Mouse (Mus musculus) spleen, postnatal 0 days (tissue): ENCODE data around the gene Lce1e. TPM values are rescaled to one million over a fixed set of nuclear protein-coding genes. Genes with fewer than 3 reads are reported as not detected.

Experiments
- polyA plus RNA-seq: library from polyadenylated mRNA; unstranded; fragments of >200 nt; fragmentation: Nextera tagmentation; extraction: Ambion mirVana; gene quantifications from 2 replicates; pipeline ENCODE4 v1.2.1, GENCODE M21; 2015

Gene Lce1e
- not detected in 2 replicates for polyA plus RNA-seq

DNA sequence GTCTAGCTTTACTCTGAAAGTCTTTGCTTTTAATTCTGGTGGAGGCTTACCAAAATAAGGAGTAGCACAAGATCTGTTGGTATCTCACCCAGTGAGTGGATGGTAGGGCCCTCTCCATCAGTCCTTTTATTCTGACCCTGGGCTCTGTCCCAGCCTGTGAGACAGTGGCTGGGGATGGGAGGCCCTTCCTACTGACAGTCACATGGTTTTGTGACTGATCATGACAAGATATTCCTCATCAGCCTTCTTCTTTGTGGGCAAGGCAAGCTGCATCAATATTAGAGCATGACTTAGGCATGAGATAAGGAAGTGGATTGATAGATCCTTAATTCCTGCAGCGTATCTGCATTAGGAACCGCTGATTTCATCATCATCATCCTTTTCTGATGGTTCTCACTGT is at the start of gene Lce1e:
Lce1e (minus strand) TSS at position 101 of the 400 bp plus-strand sequence.

DNA sequence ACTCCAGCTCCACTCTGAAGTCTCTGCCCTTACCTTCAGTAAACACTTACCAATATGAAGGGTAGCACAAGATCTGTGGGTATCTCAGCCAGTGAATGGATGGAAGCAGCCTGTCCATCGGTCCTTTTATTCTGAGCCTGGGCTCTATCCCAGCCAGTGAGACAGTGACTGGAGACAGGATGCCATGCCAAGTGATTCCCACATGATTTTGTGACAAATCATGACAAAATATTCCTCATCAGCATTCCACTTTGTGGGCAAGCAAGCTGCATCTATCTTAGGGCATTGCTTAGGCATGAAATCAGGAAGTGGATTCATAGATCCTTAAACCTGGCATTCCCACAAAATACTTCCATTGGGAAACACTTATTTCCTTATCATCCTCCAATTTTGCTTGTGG is 43.4 kb upstream of the Lce1e start, which contains the start of gene Lce1g:
Lce1g (minus strand) TSS at position 101 of the 400 bp plus-strand sequence.

DNA sequence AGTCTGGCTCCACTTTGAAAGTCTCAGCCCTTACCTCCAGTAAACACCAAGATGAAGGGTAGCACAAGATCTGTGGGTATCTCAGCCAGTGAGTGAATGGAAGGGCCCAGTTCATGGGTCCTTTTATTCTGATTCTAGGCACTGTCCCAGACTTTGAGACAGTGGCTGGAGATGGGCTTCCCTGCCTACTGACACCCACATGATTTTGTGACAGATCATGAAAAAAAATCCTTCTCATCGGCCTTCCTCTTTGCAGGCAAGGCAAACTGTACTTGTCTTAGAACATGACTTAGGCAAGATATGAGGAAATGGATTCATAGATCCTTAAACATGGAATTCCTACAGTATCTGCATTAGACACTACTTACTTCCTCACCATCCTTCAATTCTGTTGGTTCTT is 30.1 kb upstream of the Lce1e start, which contains the start of gene Gm38119:
Gm38119 (minus strand) TSS at position 101 of the 400 bp plus-strand sequence.

DNA sequence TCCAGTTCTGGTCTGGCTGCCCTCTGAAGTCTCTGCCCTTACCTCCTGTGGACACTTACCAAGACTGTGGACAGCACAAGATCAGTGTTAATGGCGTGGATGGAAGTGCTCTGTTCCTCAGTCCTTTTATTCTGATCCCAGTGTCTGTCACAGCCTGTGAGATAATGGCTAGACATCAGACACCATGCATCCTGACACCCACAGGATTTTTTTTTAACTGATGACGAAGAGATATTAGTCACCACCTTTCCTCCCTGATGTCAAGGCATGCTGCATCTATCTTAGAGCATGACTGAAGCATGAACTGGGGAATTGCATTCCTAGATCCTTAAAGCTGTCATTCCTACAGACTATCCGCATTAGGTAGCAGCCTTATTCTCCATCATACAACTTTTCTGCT is 11.4 kb upstream of the Lce1e start, which contains the start of gene Lce1f:
Lce1f (minus strand) TSS at position 101 of the 400 bp plus-strand sequence.

DNA sequence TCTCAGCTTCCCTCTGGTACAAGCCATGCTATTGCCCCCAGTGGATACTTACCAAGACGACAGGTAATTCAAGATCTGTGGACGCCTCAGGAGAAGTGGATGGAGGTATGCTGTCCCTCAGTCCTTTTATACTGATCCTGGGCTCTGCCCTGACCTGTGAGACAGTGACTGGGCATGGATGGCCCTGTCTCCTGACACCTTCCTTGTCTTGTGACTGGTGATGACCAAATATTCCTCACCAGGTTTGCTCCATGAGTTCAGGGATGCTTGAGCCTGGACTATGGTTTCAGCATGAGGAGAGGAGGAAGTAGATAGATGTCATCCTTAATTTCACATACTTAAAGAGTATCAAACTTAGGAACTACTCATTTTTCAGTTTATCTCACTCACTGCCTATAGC is 21.8 kb downstream of the Lce1e start, which contains the start of gene Lce1d:
Lce1d (minus strand) TSS at position 101 of the 400 bp plus-strand sequence.

DNA sequence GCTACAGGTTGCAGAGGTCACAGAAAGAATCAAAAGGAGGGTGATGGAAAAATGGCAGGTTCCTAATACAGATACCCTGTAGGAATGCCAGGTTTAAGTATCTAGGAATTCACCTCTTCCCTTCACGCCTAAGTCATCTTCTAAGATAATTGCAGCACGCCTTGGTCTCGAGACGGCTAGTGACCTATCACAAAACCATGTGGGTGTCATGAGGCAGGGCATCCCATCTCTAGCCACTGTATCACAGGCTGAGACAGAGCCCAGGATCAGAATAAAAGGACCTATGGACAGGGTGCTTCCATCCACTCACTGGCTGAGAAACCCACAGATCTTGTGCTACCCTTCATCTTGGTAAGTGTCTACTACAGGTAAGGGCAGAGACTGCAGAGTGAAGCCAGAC is 29.9 kb downstream of the Lce1e start, which contains the start of gene Lce1c:
Lce1c (plus strand) TSS at position 301 of the 400 bp plus-strand sequence.

DNA sequence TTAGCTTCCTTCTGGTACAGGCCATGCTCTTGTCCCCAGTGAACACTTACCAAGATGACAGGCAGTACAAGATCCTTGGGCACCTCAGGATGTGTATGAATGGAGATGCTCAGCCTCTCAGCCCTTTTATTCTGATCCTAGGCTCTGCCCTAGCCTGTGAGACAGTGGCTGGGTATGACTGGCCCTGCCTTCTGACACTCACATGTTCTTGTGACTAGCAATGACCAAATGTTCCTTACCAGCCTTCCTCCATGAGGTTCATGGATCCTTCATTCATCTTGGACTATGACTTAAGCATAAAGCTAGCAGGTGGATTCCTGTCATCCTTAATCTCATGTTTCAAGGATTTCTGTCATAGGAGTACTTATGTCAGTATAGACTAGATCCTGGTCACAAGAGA is 38.7 kb downstream of the Lce1e start, which contains the start of gene Lce1a2:
Lce1a2 (minus strand) TSS at position 101 of the 400 bp plus-strand sequence.

Other genes with a start within 250 kb of the Lce1e start
- gene Sprr1a, start 223.2 kb downstream of the Lce1e start, polyA plus RNA-seq = 0.17 TPM in 1 of 2 replicates, not detected in the other
- gene Sprr4, start 208.6 kb downstream of the Lce1e start, polyA plus RNA-seq = not detected in 2 replicates
- gene 2310046K23Rik, start 174.6 kb downstream of the Lce1e start, polyA plus RNA-seq = not detected in 2 replicates
- gene Ivl, start 135.3 kb downstream of the Lce1e start, polyA plus RNA-seq = 0.12 and 0.19 TPM in 2 replicates
- gene Smcp, start 120.1 kb downstream of the Lce1e start, polyA plus RNA-seq = not detected in 2 replicates
- not detected in 2 replicates for gene 2210017I01Rik, start 101.6 kb downstream of the Lce1e start, polyA plus RNA-seq
- not detected in 2 replicates for gene Lce6a, start 87.4 kb downstream of the Lce1e start, polyA plus RNA-seq
- gene Lce1a1, start 60.8 kb downstream of the Lce1e start, polyA plus RNA-seq = not detected in 2 replicates
- gene Lce1b, start 52.1 kb downstream of the Lce1e start, polyA plus RNA-seq = not detected in 2 replicates
- not detected in 2 replicates for gene Lce1a2, start 38.8 kb downstream of the Lce1e start, polyA plus RNA-seq
- gene Lce1c, start 29.8 kb downstream of the Lce1e start, polyA plus RNA-seq = 0.17 TPM in 1 of 2 replicates, not detected in the other
- not detected in 2 replicates for gene Lce1d, start 21.9 kb downstream of the Lce1e start, polyA plus RNA-seq
- not detected in 2 replicates for gene Lce1f, start 11.3 kb upstream of the Lce1e start, polyA plus RNA-seq
- gene Gm38119, start 30.0 kb upstream of the Lce1e start, polyA plus RNA-seq = not detected in 2 replicates
- not detected in 2 replicates for gene Lce1g, start 43.3 kb upstream of the Lce1e start, polyA plus RNA-seq
- gene Lce1h, start 56.0 kb upstream of the Lce1e start, polyA plus RNA-seq = not detected in 2 replicates
- gene Lce1i, start 69.8 kb upstream of the Lce1e start, polyA plus RNA-seq = not detected in 2 replicates
- not detected in 2 replicates for gene Lce1j, start 81.4 kb upstream of the Lce1e start, polyA plus RNA-seq
- gene Lce1k, start 98.8 kb upstream of the Lce1e start, polyA plus RNA-seq = not detected in 2 replicates
- not detected in 2 replicates for gene Kprp, start 118.2 kb upstream of the Lce1e start, polyA plus RNA-seq
- gene Lce1l, start 142.2 kb upstream of the Lce1e start, polyA plus RNA-seq = not detected in 2 replicates
- not detected in 2 replicates for gene 2310050C09Rik, start 161.1 kb upstream of the Lce1e start, polyA plus RNA-seq
- not detected in 2 replicates for gene Lce3a, start 217.2 kb upstream of the Lce1e start, polyA plus RNA-seq
- gene Lce3b, start 223.9 kb upstream of the Lce1e start, polyA plus RNA-seq = not detected in 2 replicates
- not detected in 2 replicates for gene Lce3c, start 235.4 kb upstream of the Lce1e start, polyA plus RNA-seq
- not detected in 2 replicates for gene Lce3d, start 248.3 kb upstream of the Lce1e start, polyA plus RNA-seq